Mouse (Mus musculus) adrenal gland, adult 2 months (tissue): ENCODE results near the gene Mrps18b. TPM values are rescaled to one million over a fixed set of nuclear protein-coding genes. Genes with fewer than 3 reads are reported as not detected.
A peak's percentile ranks its signal among the peaks of the same experiment; 100 is the strongest.
"Not testable (repeated sequence)": the region's sequence is repeated elsewhere in the genome, so short reads cannot be mapped to it uniquely, and the experiment has no call there.

Experiments
- DNase-seq: peaks from one replicate; pipeline ENCODE4 v3.0.0; 2021
- long read RNA-seq: library from polyadenylated mRNA; stranded (forward); transcript quantifications from one replicate; pipeline ENCODE4 v2.0.0, GENCODE M21; 2021
- polyA plus RNA-seq: library from polyadenylated mRNA; depleted of rRNA; stranded (reverse); fragments of >200 nt; gene quantifications from 2 replicates; pipeline ENCODE4 v1.2.3, GENCODE M21; 2012; rRNA removed
- total RNA-seq, 2 experiments: library from RNA; stranded (reverse); gene quantifications; 2 replicates each; pipeline ENCODE4 v1.2.3; 2021

The Mrps18b gene
- total RNA-seq, result 100 to 1,000 TPM; 111 to 114 TPM
- polyA plus RNA-seq, result 91.6 and 101 TPM in 2 replicates
- long read RNA-seq, transcript Mrps18b-201 (7 exons, 1,079 nt), result major isoform, 74 of 86 reads
- long read RNA-seq, partial matches to known transcripts, result 1 of 86 reads
- long read RNA-seq, other reads (novel, unspliced or antisense), result 6 of 86 reads

DNA sequence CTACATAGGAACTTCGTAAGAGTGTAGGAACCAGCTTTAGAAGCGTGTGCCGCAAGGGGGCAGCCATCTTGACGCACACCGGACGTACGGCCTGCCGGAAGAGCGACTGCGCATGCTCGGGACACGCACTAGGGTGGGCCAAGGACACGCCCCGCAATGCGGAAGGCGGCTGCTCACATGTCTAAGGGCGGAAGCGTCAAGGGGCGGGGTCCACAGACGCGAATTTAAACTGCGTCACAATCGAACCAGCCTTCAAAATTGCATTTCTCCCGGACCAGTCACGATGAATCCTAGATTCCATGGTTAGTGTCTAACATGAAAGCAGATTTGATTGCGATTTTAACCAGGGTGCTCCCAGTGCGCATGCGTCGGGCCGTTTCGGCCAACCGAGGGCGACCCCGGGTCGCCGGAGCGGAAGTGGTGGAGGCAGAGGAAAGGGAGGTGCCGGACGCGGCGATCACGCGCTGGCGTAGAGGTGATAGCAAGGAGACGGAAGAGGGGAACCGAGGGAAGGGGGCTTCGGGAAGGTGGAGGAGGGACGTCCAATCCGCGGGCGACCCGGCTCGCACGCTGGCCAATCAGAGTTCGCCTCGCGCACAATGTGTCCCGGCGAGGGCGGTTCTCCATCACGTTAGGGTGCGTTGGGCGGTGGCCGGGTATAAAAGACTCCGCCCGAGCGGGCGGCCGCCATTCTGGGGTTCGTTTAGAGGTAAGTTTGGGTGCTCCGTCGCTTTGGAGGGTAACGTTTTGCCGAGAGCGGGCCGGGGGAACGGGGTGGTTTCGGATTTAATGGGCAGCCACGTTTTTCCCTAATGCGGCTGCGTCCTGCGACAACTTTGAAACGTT, at the start of gene Mrps18b, which contains the start of gene Ppp1r10:
Gene Mrps18b (minus strand): TSS at position 93 of the 846 bp plus-strand sequence.
Gene Ppp1r10 (plus strand): TSS at position 138 of the 846 bp plus-strand sequence.
- DNase-seq, result peak; percentile 99

DNA sequence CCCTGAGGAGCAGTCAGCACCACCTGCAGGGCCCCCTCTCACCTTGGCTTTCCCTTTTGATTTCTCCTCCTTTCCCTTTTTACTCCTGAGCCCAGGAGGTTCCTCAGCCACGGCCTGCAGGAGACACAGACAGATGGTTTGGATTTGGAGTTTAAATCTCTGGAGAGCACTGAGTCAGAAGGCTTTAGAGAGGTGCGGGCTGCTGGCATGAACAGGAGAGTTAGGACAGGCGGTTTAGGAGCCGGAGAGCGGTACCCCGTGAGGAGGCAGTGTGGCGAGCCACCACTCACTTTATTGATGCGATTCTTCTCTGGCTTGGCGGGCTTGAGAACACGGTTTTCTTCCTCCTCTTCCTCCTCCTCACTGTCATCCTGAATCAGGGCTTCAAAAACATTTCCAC, 47.1 kb upstream of the Mrps18b start:
- DNase-seq, result no peak

DNA sequence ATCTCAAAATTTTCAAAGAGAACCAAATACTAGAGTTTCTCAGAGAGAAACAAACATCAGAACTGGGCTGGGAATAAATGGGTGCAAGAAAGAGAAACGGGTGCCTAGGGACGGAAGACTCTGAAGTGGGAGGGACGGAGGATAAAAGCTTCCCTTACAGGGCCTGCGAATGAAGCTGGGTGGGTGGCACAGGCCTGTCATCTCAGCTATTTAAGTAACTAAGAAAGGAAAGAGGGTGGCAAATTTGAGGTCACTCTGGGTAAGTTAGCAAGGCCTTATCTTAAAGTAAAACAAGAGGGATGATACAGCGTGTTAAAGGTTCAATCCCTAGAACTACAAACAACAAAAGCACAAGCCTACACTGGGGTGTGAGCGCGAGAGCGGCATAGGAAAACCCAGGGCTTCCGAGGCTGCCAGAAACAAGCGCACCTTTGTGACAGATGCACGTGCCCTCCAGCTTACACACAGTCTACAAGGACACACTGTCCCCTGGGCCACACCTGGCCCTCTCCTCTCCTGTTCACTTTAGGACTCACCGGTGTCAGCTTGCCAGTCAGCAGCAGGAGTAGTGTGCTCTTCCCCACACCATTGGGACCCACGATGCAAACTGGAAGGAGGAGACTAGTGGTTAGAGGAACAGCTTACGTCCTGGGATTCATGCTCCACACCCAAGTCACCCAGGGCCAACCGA, 42.5 kb upstream of the Mrps18b start:
- no peak for DNase-seq

DNA sequence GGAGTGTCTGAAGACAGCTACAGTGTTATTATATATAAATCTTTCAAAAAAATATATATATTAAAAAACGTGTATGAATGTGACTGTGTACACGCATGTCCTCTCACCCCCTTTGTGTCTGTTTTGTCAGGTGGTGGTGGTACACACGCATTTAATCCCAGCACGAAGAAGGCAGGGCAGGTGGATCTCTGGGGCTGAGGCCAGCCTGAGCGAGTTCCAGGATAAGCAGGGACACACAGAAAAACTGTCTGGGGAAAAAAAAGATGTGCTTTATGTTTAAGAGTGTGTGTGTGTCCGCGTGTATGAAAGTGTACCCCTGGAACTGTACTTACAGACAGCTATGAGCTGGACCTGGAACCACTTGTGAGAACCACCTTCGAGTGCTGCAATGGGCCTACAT, 38.5 kb upstream of the Mrps18b start:
- DNase-seq, result no peak

DNA sequence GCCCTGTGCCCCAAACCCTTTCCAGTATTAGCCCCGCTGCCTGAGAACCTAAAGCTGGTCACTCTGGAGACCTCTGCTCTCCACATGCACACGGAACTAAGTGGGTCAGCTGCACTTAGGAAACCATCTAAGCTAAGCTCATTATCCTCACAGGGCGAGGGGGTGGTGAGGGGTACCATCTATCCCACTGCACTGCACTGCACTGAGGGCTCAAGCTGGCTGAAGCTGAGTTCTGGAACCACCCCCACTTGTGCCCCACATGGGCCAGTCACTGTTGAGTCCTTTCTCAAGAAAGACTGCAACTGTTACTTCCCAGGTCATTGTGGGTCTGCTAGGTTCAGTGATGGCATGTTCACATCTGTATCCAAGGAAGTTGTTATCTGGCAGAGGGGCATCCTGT, 36.4 kb upstream of the Mrps18b start:
- DNase-seq, result not testable (repeated sequence)

DNA sequence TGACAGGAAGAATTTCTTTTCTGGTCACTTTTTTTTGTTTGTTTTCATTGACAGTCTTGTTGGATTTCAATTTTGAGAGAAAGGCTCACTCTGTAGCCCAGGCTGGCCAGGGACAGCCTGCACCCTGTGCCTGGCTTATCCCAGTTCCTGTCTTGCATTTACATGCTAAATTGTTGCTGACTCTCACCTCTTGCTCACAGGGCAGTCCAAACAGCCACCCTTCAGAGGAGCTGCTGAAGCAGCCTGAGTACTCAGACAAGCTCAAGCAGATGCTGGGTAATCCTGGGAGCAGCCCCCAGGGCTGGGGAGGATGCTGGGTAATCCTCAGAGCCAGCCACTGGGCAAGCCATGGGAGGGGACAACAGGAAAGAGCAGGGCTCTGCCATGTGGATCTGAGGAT, 34.8 kb upstream of the Mrps18b start:
- not testable (repeated sequence) for DNase-seq

DNA sequence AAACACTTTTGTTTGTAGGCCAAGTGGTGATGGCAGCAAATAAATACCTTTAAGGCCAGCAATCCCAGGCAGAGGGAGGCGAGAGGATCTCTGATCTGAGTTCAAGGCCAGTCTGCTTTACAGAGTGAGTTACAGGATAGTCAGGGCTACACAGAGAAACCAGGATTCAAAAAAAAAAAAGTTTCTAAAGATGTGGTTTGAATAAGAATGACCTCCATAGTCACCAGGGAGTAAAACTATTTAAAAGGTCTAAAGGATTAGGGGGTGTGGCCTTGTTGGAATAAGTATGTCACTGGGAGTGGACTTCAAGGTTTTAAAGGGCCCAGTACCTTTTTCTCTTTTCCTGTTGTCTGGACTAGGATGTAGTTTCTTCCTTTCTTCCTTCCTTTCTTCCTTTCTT, 23.8 kb upstream of the Mrps18b start:
- DNase-seq, result no peak

DNA sequence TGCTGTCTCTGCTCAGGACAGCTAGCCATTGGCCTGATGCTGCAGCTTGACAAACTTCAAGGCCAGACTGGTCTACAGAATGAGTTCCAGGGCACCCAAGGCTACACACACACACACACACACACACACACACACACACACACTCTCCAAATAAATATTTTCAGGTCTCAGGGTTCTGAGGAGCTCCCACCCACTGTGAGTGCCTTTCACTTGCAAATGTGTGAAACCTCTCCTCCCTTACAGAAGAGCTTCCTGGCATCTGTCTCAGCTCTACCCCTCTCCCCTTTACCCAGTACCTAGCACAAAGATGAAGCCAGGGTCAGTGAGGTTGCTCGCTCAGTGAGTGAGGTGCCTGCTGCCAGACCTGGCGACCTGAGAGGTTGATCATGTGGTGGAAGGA, 22.9 kb upstream of the Mrps18b start:
- no peak for DNase-seq

DNA sequence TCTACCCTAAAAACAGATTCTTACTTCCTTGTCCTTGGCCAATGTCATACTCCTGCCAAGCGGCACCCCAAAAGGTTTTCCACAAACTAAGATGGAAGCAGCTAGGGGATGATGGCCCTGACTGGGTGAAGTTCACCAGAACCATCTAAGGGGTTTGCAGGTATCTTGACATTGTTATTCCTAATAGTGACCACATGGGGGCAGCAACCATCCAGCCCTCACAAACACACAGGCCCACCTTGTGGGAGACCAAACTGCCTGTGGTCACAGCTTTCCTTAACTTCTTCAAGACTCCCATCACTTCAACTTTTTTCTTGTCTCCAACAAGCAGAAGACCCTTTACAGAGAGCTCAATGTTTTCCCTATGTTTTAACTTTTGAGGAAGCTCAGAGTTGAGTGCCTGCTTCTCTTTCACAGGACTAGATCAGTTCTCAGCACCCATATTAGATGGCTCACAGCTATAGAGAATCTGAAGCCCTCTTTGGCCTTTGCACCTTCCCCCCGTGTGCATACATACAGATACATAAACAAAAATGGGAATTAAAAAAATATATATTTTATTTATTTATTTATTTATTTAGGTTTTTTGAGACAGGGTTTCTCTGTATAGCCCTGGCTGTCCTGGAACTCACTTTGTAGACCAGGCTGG, 21.6 kb upstream of the Mrps18b start:
- no peak for DNase-seq

DNA sequence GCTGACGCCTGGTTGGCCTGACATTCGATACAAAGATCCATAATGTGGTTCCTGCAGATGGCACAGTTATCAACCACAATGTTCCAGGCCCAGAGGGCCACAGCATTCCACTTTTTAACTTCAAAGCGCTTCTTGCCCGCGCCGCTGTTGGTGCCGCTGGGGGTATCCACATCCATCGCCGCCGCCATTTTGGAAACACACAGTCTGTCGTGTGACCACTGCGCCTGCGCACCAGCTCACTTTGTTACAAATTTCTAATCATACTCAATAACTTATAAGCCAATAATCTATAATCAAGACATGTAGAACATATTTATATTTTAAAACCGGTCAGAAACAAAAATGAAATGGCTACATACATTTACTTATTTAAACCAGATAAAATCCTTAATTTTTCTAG, 19.6 kb upstream of the Mrps18b start:
- DNase-seq, result not testable (repeated sequence)

DNA sequence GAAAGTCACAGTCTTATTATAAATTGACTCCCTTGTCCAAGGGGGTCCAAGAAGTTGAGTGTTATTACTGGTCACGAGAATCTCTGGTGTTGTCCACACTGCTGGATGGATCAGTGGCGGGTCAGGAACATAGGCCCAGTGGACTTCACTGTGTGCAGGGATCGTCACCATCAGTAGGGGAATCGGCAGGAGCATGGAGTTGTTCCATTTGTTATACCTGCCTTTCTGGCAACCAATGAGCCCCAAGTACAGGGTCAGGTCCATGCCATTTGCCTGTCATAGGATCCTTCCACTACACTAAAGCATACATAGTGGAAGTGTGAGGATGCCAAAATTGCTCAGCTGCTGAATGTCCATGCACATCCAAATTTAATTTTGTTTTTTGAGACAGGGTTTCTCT, 16.4 kb upstream of the Mrps18b start:
- peak; percentile 1 for DNase-seq

DNA sequence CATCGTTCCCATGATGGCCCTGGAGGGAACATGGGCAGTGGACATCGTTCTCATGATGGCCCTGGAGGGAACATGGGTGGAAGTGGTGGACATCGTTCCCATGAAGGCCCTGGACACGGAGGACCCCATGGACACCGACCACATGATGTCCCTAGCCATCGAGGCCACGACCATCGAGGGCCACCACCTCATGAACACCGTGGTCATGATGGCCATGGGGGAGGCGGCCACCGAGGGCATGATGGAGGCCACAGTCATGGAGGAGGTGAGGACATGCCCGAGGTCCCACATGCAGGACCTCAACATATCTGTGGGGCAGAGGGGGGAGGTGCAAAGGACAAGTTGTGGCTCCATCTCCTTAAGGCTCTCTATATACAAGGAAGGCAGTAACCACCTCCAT, 14.4 kb upstream of the Mrps18b start:
- no peak for DNase-seq

DNA sequence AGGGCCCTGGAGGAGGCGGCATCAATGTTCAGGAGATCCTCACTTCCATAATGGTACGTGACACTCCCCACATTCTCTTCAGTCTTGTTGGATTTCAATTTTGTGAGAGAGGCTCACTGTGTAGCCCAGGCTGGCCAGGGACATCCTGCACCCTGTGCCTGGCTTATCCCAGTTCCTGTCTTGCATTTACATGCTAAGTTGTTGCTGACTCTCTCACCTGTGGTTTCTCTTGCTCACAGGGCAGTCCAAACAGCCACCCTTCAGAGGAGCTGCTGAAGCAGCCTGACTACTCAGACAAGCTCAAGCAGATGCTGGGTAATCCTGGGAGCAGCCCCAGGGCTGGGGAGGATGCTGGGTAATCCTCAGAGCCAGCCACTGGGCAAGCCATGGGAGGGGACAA, 13.3 kb upstream of the Mrps18b start:
- DNase-seq, result no peak

DNA sequence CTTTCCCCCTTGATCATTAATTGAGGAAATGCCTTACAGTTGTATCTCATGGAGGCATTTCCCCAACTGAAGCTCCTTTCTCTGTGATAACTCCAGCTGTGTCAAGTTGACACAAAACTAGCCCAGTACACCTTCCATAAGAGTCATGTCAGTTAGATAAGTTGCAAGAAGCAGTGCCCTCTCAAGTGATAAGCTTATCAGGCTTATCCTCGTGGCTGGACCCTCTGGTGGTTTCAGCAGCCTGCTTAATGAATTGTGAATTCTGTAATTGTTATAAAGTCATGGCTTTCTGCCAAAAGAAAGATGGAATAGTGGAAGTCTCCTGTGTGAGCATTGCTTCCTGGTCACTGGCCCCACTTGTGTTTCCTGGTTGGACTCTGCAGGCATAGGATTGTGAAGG, 11.3 kb upstream of the Mrps18b start:
- DNase-seq, result no peak

DNA sequence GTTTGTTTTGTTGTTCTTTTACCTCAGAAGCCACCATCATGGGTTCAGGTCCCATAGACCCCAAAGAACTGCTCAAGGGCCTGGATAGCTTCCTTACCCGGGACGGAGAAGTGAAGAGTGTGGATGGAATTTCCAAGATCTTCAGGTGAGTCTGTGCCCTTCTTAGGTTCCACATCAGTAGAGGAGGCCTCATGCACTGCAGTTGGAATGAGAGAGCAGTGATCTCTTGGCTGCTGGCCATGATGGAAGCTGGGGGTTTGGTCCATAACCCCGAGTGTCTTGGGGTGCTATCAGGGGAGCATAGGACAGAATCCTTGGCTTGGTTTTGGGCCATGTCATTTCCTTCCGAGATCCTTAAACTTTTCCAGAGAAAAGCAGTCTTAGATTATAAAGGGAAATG, 7.1 kb upstream of the Mrps18b start:
- DNase-seq, result no peak

DNA sequence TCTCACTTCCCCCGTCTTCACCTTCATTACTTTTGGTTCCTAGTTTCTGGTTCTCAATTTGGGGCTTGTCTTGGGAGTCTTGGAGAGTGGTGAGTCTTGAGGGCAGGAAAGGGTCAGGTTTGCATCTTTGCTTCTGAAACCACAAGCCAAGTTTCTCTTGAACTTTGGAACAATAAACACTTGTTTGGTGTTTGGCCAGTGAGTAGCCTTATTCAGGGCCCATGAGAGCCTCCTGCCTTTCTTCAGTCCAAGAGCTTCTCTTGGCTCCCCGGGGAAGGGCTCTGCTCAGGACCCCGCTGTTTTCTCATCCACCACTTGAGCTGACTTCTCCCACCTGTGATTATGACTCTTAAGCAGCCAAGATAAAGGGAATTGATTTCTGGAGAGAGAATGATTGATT, 6.4 kb upstream of the Mrps18b start:
- DNase-seq, result no peak

DNA sequence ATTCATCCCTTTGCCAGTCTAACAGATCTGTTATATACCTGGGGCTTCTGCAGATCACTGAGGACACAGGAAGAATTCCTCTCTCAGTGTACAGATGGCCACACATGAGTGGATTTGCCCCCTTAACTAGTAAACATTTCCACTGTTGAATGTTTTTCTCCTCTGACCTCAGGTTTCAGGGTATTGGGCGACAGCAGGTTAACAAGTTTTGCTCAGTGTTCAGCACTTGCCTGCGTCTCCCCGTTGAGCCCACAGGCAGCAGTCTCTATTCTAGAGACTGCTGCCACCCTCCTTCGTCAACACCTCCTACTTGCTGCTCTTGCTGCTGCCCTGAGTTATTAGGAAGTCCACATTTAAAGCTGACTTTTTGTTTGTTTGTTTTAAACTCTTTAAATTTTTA, 5.5 kb upstream of the Mrps18b start:
- DNase-seq, result no peak

DNA sequence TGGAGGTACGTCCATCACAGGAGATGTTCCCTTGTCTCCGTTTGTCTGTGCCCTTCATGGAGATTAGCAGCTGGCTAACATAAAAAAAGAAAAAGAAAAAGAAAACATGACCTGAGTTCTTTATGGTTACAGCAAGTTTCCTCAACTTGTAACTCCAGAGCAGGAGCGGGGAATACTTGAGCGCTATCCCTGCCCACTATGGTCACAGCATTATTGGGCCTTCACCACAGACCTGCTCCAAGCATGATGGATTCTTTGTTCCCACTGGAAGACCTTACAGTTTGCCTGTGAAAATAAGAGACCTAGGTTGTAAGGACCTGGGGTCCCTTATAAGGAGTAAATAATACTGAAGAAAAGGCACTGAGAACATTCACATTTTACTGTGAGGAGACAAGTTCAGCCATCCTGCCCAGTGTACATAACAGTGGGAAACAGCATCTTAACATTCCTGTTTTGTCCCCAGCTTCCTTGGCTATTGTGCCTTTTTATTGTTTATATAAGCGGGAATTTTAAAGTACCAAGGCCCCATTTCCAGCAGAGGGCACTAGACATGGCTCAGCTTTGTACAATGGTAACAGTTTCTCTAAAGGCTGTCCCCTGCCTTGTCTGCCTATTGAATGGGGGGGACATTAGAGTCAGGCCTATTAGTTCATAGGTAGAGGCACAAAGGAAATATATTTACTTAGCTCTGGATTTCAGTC, 4.8 kb upstream of the Mrps18b start:
- no peak for DNase-seq

DNA sequence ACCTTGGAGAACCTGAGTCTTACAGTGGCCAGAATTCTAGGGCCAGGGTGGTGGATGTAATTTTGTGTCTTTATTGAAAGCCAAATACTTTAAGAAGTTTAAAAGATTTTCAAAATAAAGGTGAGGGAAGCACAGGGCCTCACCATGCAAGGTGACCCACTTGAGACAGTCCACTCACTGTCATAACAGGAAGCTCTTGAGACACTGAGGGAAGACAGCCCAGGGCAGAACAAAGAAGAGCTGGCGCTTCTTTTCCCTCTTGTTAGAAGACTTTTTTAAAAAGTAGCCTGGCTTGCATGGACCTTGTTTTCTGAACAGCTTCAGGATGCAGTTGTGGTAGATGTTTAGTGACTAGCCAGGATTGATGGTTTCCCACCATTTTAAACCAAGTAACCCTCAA, 4.2 kb upstream of the Mrps18b start:
- no peak for DNase-seq

DNA sequence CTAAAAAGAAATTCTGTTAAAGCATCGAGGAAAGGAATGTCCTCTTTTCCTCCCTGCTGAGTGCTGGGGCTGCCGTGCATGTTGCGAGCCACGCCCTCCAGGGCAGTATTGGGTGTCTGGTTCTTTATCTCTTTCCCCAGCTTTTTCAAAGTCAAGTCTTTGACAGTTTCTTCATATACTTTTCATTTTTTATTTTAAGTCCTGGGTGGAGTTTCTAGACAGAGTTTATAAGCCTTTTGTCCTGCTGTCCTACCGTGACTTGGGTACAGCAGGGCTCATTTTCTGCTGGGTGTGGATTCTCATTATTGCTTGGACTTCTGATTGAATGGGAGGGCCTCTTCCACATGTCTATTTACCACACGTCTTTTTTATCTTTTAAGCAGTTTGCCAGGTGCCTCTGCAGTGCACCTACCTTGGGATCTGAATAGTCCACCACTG, 3.7 kb upstream of the Mrps18b start:
- no peak for DNase-seq

DNA sequence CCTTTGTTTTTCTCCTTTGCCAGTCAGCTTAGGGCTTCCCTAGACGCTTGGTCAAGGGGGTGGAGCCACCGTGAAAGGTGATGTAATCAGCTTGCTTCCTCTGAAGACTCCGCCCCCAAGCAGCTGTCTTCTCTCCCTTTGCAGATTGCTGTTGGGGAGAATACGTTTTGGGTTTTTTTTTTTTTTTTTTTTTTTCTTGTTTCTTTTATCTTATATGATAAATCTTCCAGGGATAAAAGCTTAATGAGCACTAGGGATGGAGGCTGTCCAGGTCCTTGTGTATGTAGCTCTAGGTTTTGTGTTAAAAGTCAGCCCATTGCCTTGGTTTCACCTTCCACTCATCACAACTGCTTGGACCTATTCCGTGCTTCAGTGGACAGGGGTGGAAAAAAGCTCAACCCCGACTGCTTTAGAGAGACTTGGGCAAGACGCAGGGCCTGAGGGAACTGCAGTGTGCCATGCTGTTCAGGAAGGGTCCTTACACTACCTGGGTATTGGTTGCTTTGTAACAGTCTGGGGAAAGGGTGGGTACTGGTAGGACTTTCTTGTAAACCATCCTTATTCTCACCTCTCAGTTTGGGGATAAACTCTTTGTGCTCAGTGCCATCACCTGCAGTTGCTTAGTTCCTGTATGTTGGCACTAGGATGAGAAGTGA, 3.0 kb upstream of the Mrps18b start:
- peak; percentile 96 for DNase-seq
